Mouse (Mus musculus): ENCODE measurements around the gene Chd3. TPM values are rescaled to one million over a fixed set of nuclear protein-coding genes. Genes with fewer than 3 reads are reported as not detected.
A peak's percentile ranks its signal among the peaks of the same experiment; 100 is the strongest.
"Not testable (repeated sequence)": the region's sequence is repeated elsewhere in the genome, so short reads cannot be mapped to it uniquely, and the experiment has no call there.

The Chd3 gene
- polyA plus RNA-seq, 1 experiment from 2014 or later = 39.9 TPM

GRCm38 (mm10) chr11:69323667-69324111, 45.5 kb downstream of the Chd3 start, which contains the start of the genes Cntrob and Trappc1:
TSS of gene Cntrob (minus strand) at chr11:69323775.
TSS of gene Trappc1 (plus strand) at chr11:69323980.
- Histone ChIP-seq H3K27ac (peak within 1 kb of the TSS; percentile 89), H3K4me1 (replicated peaks) (peaks cover 33% of the 10 kb centered on the region), H3K4me2 (replicated peaks) (peak within 1 kb of the TSS; percentile 76), H3K27me3 (replicated peaks) (peaks cover 5% of the 10 kb centered on the region; the same call in 1 of the 2 replicates), H3K9ac (peak within 1 kb of the TSS; percentile 68), H3K9me3 (no peaks in the 10 kb centered on the region), H3K4me3 (replicated peaks) (peak within 1 kb of the TSS; percentile 58), H3K36me3 (peaks cover 12% of the 10 kb centered on the region)
- WGBS = under 1% methylated on average over 30 of the region's 30 CpGs
- ATAC-seq = peak; percentile 94

DNA sequence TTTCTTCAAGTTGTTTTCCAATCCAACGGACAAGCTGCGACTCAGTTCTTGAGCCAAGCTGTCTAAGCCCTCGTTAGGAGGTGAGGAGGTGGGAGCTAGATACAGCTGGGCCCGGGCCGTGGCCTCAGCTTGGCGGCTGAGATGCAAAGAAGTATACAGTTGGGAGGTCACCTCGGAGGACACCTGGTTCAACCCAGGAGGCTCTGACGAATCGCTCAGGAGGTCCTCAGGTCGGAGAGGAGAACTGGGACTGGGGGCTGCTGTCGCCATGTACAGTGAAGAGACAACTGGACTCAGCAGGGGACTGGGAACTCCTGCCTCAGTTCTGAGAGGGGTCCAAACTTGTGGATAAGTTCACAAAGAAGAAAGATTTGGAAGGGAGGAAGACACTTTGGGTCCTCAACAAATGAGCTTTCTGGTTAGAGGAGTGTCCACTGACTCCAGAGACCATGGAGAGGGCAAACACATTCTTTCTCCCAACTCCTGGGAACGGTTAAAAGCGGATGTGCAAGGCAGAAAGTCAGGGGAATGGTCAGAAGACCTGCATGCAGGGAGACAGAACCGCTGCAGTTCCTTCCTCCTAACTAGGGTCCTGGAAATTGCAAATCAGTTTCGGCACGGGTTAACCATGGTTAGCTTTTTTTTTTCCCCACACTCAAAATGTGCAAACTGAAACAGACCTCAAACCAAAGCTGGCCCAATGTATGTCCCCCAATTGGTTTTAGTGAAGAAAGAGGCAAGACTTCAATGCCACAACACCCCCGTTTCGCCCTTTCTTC, 46.3 kb downstream of the Chd3 start:
- Histone ChIP-seq H3K27ac (peak overlapping the region; percentile 89), H3K27me3 (replicated peaks) (peaks cover 5% of the 10 kb centered on the region; the same call in 1 of the 2 replicates), H3K36me3 (peaks cover 14% of the 10 kb centered on the region), H3K4me1 (replicated peaks) (peaks cover 33% of the 10 kb centered on the region), H3K9ac (peak overlapping the region; percentile 68), H3K9me3 (no peaks in the 10 kb centered on the region), H3K4me3 (replicated peaks) (peak overlapping the region; percentile 58), H3K4me2 (replicated peaks) (peak overlapping the region; percentile 76)
- WGBS = 18% methylated on average over 18 of the region's 18 CpGs
- ATAC-seq = no peak

DNA sequence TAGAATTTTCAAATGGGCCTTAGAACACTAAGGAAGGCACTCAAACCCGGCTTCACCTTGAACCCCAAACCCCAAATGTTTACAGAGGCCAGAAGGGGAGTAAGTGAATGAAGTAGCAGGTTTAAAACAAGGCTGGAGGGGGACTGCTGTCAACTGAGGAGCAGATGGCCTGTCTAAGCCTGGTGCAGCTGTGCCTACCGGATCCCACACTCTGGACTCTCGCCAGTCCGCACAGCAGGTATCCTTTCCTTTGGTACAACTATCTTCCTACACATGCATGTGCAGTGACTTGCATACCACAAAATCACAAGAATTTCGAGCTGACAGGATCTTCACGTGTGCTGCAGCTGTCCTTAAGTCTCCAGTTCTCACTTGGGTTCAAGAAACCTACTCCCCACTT, 47.2 kb downstream of the Chd3 start:
- H3K9me3 ChIP-seq = no peaks in the 10 kb centered on the region
- H3K4me1 ChIP-seq (replicated peaks) = peaks cover 33% of the 10 kb centered on the region
- peak overlapping the region; percentile 76 for H3K4me2 ChIP-seq (replicated peaks)
- peaks cover 14% of the 10 kb centered on the region for H3K36me3 ChIP-seq
- no peaks in the 10 kb centered on the region for H3K27me3 ChIP-seq (replicated peaks)
- ATAC-seq = no peak
- 73% methylated on average over 6 of the region's 6 CpGs for WGBS
- no peak overlapping the region for H3K4me3 ChIP-seq (replicated peaks)
- 0 out of 2 replicates have a peak overlapping the region, but pooled peaks have one; percentile 68 for H3K9ac ChIP-seq
- H3K27ac ChIP-seq = no peak overlapping the region

DNA sequence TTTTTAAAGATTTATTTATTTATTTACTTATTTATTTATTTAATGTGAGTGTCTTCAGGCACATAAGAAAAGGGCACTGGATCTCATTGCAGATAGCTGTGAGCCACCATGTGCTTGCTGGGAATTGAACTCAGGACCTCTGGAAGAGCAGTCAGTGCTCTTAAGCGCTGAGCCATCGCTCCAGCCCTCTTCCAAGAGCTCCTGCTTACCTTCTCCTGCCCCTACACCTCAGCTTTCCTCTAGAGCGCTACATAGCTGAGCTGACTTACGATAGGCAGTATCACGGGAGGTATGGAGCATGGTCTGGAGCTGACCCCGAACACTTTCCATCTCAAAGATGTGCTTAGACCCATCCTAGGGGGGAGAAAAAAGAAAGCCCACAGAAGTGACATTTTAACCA, 47.6 kb downstream of the Chd3 start:
- Histone ChIP-seq H3K4me1 (replicated peaks) (peaks cover 30% of the 10 kb centered on the region), H3K36me3 (peaks cover 14% of the 10 kb centered on the region), H3K27ac (no peak overlapping the region), H3K9ac (no peak overlapping the region), H3K4me3 (replicated peaks) (no peak overlapping the region), H3K9me3 (no peaks in the 10 kb centered on the region), H3K27me3 (replicated peaks) (no peaks in the 10 kb centered on the region), H3K4me2 (replicated peaks) (no peak overlapping the region)
- no peak for ATAC-seq
- WGBS = 93% methylated on average over 6 of the region's 6 CpGs

DNA sequence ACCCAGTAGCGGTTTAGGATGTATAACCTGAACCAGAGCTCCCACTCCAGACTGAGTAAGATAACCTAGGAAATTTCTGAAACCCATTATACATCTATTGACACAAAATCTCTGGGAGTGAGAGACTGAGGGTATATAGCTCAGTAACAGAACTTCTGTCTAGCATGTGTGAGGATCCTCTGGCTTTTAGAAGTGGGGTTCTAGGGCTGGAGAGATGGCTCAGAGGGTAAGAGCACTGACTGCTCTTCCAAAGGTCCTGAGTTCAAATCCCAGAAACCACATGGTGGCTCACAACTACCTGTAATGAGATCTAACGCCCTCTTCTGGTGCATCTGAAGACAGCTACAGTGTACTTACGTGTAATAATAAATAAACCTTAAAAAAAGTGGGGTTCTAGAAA, 51.2 kb downstream of the Chd3 start:
- not testable (repeated sequence) for H3K4me2 ChIP-seq (replicated peaks); H3K9me3 ChIP-seq; H3K27me3 ChIP-seq (replicated peaks); H3K27ac ChIP-seq; ATAC-seq; H3K9ac ChIP-seq; H3K4me3 ChIP-seq (replicated peaks)
- 82% methylated on average over 3 of the region's 3 CpGs for WGBS
- H3K4me1 ChIP-seq (replicated peaks) = peaks cover 13% of the 10 kb centered on the region; the same call in 1 of the 2 replicates
- peaks cover 17% of the 10 kb centered on the region for H3K36me3 ChIP-seq

- H3K4me2 ChIP-seq (replicated peaks) = no peak overlapping the region
- H3K4me3 ChIP-seq (replicated peaks) = no peak overlapping the region
- H3K27ac ChIP-seq = no peak overlapping the region
- H3K9me3 ChIP-seq = no peaks in the 10 kb centered on the region
- H3K4me1 ChIP-seq (replicated peaks) = no peaks in the 10 kb centered on the region
- H3K27me3 ChIP-seq (replicated peaks) = no peaks in the 10 kb centered on the region
- H3K9ac ChIP-seq = no peak overlapping the region
- ATAC-seq = no peak
- peaks cover 18% of the 10 kb centered on the region for H3K36me3 ChIP-seq
- 96% methylated on average over 6 of the region's 6 CpGs for WGBS
These were observed 52.8 kb downstream of the Chd3 start for GRCm38 (mm10) chr11:69316361-69316760.

GRCm38 (mm10) chr11:69311266-69311665, 57.9 kb downstream of the Chd3 start:
- no peak overlapping the region for H3K27ac ChIP-seq
- H3K4me1 ChIP-seq (replicated peaks) = no peaks in the 10 kb centered on the region
- peaks cover 39% of the 10 kb centered on the region for H3K36me3 ChIP-seq
- H3K9me3 ChIP-seq = no peaks in the 10 kb centered on the region
- no peak overlapping the region for H3K9ac ChIP-seq
- H3K27me3 ChIP-seq (replicated peaks) = no peaks in the 10 kb centered on the region
- ATAC-seq = no peak
- H3K4me2 ChIP-seq (replicated peaks) = no peak overlapping the region
- H3K4me3 ChIP-seq (replicated peaks) = no peak overlapping the region
- WGBS = 80% methylated on average over 7 of the region's 7 CpGs

DNA sequence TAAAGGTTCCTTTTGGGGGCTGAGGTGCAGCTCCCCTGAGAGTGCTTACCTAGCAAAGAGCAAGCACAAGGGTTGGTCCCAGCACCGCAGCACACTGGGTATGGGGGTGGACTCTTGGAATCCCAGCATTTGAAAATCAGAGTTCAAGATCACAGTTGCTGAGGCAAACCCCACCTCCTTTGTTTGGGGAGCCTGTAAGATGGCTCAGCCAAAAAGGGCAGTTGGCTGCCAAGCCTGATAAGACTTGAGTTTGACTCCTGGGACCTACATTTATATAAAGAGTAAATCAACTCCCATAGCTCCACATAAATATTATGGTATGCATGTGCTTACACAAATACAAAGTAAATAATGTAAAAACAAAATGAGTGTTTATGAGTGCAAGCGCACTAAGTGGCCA, 63.2 kb downstream of the Chd3 start:
- H3K27me3 ChIP-seq (replicated peaks) = no peaks in the 10 kb centered on the region
- no peak overlapping the region for H3K4me2 ChIP-seq (replicated peaks)
- H3K9ac ChIP-seq = no peak overlapping the region
- H3K4me3 ChIP-seq (replicated peaks) = no peak overlapping the region
- no peaks in the 10 kb centered on the region for H3K4me1 ChIP-seq (replicated peaks)
- peaks cover 38% of the 10 kb centered on the region for H3K36me3 ChIP-seq
- WGBS = 91% methylated on average over 2 of the region's 2 CpGs
- ATAC-seq = no peak
- no peaks in the 10 kb centered on the region for H3K9me3 ChIP-seq
- no peak overlapping the region for H3K27ac ChIP-seq

- H3K4me3 ChIP-seq (replicated peaks) = no peak overlapping the region
- ATAC-seq = no peak
- 89% methylated on average over 9 of the region's 9 CpGs for WGBS
- H3K4me2 ChIP-seq (replicated peaks) = no peak overlapping the region
- H3K27ac ChIP-seq = no peak overlapping the region
- peaks cover 33% of the 10 kb centered on the region for H3K36me3 ChIP-seq
- no peaks in the 10 kb centered on the region for H3K9me3 ChIP-seq
- no peaks in the 10 kb centered on the region for H3K4me1 ChIP-seq (replicated peaks)
- H3K9ac ChIP-seq = no peak overlapping the region
- H3K27me3 ChIP-seq (replicated peaks) = no peaks in the 10 kb centered on the region
These were observed 63.9 kb downstream of the Chd3 start for GRCm38 (mm10) chr11:69305291-69305690.

DNA sequence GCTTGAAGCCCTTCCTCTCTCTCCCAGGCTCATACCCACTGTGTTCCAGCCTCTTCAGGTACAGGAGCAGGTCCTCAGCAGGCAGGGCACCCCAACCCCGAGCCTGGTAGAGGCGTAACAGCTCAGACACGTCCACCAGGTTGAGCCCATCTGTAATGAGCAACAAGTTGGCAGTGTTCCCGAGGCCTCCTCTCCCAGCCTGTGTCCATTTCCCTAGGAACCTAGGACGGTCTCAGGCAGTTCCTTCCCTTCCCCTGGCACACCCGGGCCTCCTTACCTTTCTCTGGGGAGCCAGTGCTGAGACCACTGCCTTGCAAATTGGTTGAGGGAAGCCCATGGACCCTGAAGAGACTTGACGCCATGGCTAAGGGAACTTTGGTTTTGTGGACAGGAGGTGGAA, 66.4 kb downstream of the Chd3 start:
- 78% methylated on average over 7 of the region's 7 CpGs for WGBS
- no peak overlapping the region for H3K4me2 ChIP-seq (replicated peaks)
- no peaks in the 10 kb centered on the region for H3K9me3 ChIP-seq
- H3K36me3 ChIP-seq = peaks cover 14% of the 10 kb centered on the region; the same call in 1 of the 2 replicates
- ATAC-seq = no peak
- H3K4me1 ChIP-seq (replicated peaks) = no peaks in the 10 kb centered on the region
- no peak overlapping the region for H3K9ac ChIP-seq
- H3K27me3 ChIP-seq (replicated peaks) = no peaks in the 10 kb centered on the region
- H3K27ac ChIP-seq = no peak overlapping the region
- H3K4me3 ChIP-seq (replicated peaks) = no peak overlapping the region

GRCm38 (mm10) chr11:69298231-69298630, 71.0 kb downstream of the Chd3 start:
- Histone ChIP-seq H3K36me3 (peaks cover 6% of the 10 kb centered on the region), H3K9ac (no peak overlapping the region), H3K27ac (no peak overlapping the region), H3K4me2 (replicated peaks) (no peak overlapping the region), H3K4me1 (replicated peaks) (no peaks in the 10 kb centered on the region), H3K4me3 (replicated peaks) (no peak overlapping the region), H3K27me3 (replicated peaks) (no peaks in the 10 kb centered on the region), H3K9me3 (no peaks in the 10 kb centered on the region)
- ATAC-seq = no peak
- 71% methylated on average over 7 of the region's 7 CpGs for WGBS

DNA sequence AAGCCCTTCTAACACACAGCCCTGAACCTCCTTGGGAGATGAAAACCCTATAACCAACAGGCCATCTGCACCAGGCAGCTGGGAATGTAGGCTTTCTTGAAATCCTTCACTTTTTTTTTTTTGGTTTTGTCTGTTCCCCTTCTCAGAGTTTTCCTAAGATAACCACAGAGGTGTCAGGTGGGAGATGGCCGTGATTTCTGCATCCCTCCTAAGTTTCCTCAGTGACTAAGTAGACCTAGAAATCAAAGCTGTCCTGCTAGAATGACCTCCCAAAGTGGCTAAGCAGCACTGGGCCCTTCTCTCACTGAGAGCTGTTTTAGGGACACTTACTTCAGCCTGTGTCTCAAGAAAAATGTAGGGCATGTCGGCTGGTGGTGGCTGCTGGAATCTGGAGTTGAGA, 71.4 kb downstream of the Chd3 start:
- WGBS = 92% methylated on average over 2 of the region's 2 CpGs
- Histone ChIP-seq H3K27ac (no peak overlapping the region), H3K4me3 (replicated peaks) (no peak overlapping the region), H3K9me3 (no peaks in the 10 kb centered on the region), H3K4me1 (replicated peaks) (no peaks in the 10 kb centered on the region), H3K4me2 (replicated peaks) (no peak overlapping the region), H3K9ac (no peak overlapping the region), H3K36me3 (peaks cover 4% of the 10 kb centered on the region), H3K27me3 (replicated peaks) (no peaks in the 10 kb centered on the region)
- no peak for ATAC-seq

- no peaks in the 10 kb centered on the region for H3K4me1 ChIP-seq (replicated peaks)
- H3K4me2 ChIP-seq (replicated peaks) = no peak overlapping the region
- H3K4me3 ChIP-seq (replicated peaks) = no peak overlapping the region
- H3K9ac ChIP-seq = no peak overlapping the region
- WGBS = 88% methylated on average over 3 of the region's 3 CpGs
- no peaks in the 10 kb centered on the region for H3K27me3 ChIP-seq (replicated peaks)
- H3K27ac ChIP-seq = no peak overlapping the region
- ATAC-seq = no peak
- no peaks in the 10 kb centered on the region for H3K9me3 ChIP-seq
- peaks cover 2% of the 10 kb centered on the region; the same call in 1 of the 2 replicates for H3K36me3 ChIP-seq
These were observed 73.9 kb downstream of the Chd3 start for GRCm38 (mm10) chr11:69295286-69295685.

All from intestine, embryonic 15.5 days (tissue).